Mouse (Mus musculus): ENCODE results near the gene Trim30c.

Trim30c gene

DNA sequence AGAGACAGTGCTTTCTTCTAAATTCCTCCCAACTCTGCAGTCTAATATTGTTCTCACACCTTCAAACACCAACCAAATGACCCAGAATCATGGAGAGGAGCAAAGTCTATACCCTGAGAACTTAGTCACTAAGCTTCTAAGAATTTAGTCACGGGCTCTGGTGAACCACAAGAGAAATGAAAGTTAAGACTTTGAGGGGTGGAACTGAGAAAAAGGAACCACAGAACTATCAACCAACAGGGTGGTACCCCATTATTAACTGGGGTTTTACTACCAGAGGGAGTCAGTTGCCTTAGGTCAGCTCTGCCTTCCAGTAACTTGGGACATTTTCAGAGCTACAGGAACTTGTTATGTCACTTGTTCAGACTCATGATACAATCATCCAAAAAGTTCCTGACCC is at the start of gene Trim30c:
Gene Trim30c (minus strand): TSS at position 140 of the 400 bp plus-strand sequence.
- 85% methylated on average over 1 of the region's 1 CpGs for WGBS

DNA sequence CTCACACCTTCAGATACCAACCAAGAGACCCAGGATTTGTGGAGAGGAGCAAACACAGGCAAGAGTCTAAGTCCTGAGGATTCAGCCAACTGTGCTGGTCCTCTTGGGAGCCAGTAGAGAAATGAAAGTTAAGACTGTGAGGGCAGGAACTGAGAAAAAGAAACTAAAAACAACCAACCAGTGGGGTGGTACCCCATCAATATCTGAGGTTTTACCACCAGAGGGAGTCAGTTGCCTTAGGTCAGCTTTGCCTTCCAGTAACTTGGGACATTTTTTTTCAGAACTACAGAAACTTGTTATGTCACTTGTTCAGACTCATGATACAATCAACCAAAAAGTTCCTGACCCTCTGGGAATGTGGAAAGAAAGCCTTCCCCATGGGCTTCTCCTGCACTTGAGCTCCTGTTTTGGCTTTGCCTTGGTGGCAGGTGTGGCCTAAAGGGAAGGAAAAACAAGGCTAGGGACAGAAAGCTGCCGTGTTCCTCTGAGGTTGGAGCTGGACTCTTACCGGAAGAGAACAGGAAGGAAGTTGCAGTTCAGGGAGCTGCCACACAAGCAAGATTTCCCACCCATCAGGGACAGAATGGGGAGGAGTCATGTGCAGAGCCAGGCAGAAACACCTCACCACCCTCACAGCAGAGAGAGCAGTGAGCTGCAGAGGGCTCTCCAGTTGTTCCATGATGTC is 45.5 kb upstream of the Trim30c start:
- WGBS, result 61% methylated on average over 2 of the region's 2 CpGs

DNA sequence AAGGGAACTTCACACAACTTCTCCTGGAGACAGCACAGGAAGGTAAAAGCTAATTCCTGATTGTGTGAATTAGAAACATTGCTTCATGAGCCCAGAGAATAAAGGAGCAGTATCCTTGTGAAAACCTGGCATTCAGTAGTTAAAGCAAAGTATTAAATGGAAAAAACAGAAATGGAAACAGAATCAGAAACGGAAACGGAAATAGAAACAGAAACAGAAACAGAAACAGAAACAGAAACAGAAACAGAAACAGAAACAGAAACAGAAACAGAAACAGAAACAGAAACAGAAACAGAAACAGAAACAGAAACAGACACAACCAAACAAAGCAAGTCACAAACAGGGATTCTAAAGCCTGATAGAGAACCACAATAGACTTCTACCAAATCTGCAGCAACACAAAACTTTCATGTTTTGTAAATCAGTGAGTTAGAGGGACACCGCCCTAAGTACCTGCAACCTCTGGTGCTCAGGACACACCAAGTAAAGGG is 3.9 kb upstream of the Trim30c start:
- 80% methylated on average over 3 of the region's 3 CpGs for WGBS

DNA sequence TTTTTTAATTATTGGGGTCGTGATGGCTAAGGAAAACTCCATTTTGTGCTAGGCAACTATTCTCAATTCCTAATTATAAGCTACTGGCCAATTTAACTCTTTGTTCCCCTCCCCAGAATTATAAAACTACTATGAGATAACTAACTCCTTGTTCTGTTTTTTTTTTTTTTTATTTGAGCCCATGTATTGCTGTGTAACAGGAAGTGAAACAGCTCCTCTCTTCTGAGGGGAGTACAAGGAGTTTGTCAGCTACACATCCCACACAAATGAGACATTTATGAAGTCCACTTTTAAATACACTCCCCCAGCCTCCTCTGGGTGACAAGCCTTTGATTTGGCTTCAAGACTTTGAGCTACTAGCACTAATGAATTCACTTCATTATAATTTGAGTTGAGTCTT is 2.1 kb downstream of the Trim30c start:
- 48% methylated on average over 1 of the region's 1 CpGs for WGBS

- WGBS, result 73% methylated on average over 1 of the region's 1 CpGs
Measured at GRCm38 (mm10) chr7:104369736-104370414, 30.8 kb downstream of the Trim30c start, which contains the start of gene Trim30b. Gene Trim30b (minus strand): TSS chr7:104369884.

DNA sequence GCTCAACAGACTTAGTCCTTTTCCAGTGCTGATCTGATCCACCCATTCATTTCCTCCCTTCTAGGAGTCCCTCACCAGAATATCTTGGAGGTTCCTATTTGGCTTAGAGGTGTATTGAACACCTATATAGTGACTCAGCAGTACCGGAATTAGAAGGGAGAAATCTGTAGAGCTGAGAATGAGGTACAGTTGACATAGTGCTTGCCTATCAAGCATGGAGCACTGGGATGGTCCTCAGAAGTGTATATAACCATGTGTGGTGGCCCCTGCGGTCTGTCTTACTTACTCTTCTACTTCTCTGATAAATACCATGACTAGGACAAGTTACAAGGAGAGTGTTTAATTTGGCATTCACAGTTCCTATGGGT is 47.1 kb downstream of the Trim30c start:
- WGBS, result 89% methylated on average over 2 of the region's 2 CpGs

DNA sequence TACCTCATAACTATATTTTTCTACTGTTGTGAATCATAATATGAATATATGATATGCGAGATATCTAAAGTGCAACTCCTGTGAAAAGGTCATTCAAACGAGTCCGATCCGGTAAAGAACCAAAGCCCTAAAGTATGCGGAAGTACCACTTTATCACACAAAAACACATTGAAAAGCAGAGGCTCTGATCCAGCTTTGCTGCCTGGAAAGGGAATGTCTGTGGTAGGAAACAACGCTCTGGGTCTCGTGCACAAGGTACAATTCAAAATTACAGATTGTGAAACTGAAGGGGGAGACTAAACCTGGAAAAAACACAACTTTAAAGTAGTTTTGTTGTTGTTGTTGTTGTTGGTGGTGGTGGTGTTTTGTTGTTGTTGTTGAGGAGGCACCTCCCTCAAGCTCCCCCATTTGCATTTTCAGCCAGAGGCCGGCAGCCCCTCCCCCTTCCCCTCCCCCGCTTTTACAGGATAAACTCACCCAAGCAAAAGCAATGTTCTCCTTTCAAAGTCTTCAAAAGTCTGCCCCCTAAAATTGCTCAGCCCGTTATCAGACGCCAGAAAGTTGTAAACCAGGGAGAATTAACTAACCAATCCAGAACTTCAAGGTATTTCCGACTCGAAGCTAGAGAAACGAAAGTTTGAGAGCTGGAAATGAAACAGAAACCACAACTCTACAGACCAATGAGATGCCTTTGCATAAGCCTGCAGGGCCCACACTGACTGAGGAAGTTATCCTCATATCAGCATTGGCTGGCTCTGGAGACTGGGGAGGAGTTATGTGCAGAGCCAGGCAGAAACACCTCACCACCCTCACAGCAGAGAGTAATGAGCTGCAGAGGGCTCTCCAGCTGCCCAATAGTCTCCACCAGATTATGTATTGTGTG is 47.7 kb downstream of the Trim30c start, which contains the start of gene Trim12c:
Gene Trim12c (minus strand): TSS at position 646 of the 883 bp plus-strand sequence.
- 10% methylated on average over 14 of the region's 14 CpGs for WGBS

GRCm38 (mm10) chr7:104348043-104348442 is 52.6 kb downstream of the Trim30c start:
- WGBS, result 93% methylated on average over 4 of the region's 4 CpGs

GRCm38 (mm10) chr7:104340744-104341143 is 59.9 kb downstream of the Trim30c start:
- WGBS, result 92% methylated on average over 2 of the region's 4 CpGs

- 89% methylated on average over 3 of the region's 3 CpGs for WGBS
Measured at GRCm38 (mm10) chr7:104335547-104335946, 65.1 kb downstream of the Trim30c start.
